Mouse (Mus musculus) telencephalon, adult 2 months (tissue): ENCODE results near the gene Sh2b3.
"Not testable (repeated sequence)": the region's sequence is repeated elsewhere in the genome, so short reads cannot be mapped to it uniquely, and the experiment has no call there.

Experiments
- DNase-seq: peaks from one replicate; pipeline ENCODE4 v3.0.0-alpha.2; 2011; ENCODE audit warnings: low read depth, low spot score

Sh2b3 gene

DNA sequence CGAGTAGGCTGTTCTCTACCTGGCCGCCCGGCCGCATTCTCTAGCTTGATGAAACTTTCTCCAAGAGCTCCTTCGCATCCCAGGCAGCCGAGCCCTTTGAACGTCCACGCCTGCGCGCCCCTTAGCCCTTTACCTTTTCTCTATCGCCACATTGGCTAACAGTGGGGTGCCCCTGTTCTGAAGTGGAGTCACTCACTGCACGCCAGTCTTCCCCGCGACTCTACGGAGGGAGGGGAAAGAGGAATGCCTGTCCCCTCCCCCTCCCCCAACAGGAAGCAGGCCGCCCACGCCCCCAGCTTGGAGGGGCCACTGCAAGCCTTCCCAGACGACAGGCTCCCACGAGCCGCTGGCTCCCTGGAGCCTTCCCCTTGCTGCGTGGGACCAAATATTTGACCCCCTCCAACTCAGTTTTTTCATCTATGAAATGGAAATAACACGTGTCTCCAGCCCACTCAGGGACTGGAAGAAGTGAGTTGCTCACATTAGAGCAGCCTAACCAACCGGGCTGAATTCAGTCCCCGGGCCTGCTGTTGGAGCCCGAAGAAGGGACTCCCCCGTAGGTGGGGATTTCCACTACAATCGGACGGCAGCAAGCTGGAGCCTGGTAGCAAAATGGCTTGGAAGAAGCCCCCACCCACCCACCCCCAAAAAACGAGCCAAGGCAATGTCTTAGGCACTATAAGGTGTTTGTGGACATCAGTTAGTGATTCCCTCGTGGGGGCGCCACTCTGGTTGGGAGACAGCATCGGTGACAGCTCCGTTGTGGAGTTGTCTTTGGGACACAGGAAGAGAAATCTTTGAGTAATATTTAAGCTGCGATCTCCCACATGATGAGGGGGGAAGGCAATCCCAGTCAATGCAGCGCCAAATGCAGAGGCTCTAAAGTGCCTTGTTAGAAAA, at the start of gene Sh2b3:
TSS of gene Sh2b3 (minus strand) at position 206 of the 900 bp plus-strand sequence.
- DNase-seq: no peak

DNA sequence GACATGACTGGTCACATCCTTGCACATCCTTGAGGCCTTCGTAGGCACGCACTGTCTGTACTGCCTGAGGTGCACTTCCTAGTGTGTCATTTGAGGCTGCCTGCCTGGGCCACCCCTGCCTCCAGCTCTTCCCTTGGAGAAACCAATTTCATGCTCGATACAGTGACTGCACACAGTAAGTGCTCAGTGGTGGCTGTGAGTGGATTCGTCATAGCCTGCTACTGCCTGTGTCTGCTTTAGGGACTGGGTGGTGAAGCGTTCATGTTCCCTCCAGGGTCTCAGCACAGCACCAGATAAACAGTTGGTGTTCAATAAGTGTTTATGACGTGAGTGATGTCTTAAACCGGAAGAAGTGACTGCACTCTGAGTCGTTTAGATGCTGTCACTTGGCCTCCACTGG, 45.9 kb upstream of the Sh2b3 start:
- no peak for DNase-seq

GRCm38 (mm10) chr5:121879211-121879610, 41.8 kb upstream of the Sh2b3 start:
- no peak for DNase-seq

DNA sequence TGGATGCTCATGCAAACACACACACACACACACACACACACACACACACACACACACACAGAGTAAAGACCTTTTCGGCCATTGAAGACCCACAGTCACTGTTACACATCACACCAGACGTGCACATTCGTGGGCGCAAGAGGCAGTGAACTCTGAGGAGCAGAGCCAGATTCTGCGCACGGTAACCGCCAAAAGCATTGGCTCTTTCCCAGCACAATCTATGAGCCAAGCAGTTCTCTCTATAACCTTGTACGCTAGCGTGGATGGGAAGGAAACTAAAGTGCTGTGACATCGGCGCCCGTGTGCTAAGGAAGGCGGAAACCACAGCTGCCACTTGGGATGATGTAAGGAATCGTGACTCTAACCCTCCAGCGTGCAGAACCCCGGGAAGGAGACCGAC, 41.3 kb upstream of the Sh2b3 start:
- DNase-seq: no peak

DNA sequence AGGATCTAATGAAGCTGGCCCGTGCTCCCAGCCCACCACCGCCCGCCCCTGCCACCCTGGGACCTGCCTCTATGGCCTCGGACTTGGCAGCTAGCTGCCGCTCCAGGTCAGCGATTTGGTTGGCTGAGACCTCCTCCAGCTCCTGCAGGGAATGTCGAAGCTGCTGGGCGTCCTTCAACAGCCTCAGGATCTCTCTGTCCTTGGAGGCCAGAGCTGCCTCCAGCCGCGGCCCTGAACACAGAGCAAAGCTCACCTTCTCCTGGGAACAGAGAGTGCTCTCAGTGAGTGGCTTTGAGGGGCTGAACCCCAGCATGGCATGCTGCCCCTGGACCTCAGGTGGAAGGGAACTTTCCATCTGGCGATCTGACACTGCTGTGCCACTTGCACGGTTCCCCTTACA, 39.5 kb upstream of the Sh2b3 start:
- DNase-seq: no peak

DNA sequence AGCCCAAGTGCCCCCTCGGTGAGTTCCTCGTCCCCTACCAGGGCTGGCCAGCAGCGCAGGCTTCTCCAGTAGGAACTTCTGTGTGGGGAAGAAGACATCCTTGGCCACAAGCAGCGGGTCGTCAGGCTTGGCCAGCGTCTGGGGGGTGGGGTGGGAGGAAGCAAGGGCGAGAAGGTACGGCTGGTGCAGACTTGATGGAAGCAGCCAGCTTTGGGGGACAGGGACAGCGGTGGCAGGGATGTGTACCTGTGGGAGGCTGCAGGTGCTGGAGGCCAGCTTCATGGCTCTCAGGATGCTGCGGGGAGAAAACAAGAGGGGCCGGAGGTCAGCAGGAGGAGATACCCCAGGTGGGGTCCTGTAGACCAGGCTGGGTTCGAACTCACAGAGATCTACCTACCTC, 37.6 kb upstream of the Sh2b3 start:
- no peak for DNase-seq

DNA sequence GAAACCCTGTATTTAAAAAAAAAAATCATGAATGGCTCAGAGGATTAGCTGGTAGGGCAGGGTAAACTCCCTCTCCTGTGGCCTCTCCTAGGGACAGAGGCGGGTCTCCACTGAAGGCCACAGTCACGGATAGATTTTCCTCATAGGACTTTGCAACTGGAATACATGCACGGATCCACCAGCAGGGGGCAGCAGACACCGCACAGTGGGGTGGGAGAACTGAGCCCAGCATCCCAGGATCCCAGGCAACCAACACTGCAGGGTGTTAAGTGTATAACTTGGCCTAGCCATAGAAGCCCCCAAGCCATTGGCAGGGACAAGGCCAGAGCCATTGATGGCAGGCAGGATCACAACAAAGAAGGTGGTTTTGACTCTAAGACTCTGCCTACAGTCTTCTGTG, 34.7 kb upstream of the Sh2b3 start:
- DNase-seq: no peak

GRCm38 (mm10) chr5:121871515-121872030, 34.1 kb upstream of the Sh2b3 start:
- no peak for DNase-seq

DNA sequence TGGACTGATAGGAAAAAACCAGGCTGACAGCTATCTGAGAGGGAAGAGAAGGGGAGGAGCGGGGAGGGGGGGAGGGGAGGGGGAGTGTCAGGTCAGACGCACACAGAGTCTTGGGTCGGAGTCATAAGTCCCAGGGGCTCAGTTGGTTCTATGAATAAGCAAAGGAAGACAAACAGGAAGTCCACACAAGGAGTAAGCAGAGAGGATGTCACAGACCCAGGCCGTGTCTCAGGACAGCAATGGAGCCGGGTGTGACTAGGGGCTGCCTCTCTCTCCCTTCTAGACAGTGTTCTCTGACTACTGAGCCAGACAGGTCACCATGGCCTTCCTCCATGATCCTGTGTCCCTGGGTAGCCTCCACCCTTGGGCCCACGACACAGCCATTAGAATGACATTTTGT, 33.4 kb upstream of the Sh2b3 start:
- DNase-seq: no peak

DNA sequence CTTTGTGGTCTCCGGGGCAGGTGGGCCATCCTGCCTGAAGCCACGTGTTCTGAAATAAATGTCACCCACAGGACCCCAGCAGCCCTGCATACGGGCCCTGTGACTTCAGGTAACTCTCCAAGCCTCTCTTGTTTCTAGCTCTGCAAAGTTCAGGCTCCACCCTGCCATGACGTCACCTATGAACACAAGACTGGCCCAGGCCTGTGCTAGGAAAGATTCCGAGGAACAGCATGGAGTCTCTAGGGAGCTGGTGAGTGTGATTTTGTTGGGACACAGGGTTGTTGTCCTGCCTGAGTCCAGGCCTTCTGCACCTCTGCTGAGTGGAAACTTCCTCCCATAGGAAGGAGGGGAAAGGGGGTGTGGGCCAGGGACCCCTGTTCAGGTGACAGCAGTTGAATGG, 30.5 kb upstream of the Sh2b3 start:
- DNase-seq: no peak

DNA sequence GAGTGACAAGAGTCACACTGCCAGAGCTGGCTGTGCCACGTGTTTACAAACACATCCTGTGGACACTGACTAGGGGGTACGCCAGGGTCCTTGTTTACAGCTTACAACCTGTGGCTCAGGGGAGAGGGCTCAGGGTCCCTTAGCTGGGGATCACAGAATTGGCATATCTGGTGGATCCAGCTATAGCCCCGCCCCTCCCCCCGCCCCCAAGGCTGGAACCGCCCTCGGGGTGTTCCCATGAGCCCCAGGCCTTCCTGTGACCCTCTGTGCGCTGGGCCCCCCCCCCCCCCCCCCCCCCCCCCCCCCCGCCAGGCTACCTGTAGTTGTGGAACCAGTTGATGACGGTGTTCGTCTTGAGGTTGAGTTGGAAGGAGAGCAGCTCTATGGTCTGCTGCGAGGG, 26.9 kb upstream of the Sh2b3 start:
- no peak for DNase-seq

DNA sequence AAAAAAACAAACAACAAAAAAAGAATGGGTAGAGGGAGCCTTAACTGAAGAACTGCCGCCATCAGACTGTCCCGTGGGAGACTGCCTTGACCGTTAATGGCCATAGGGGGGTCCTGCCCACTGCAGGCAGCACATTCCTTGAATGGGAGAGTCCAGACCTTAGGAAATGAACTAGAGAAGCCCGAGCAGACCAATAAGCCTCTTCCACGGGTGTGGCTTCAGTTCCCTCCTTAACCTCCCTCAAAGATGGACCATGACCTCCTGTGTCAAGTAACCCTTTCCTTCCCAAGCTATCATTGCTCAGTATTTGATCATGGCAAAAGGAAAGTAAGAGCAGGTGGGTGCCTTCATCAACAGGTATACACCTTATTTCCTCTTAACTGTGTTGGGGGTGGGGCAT, 24.5 kb upstream of the Sh2b3 start:
- no peak for DNase-seq

- no peak for DNase-seq
Measured at GRCm38 (mm10) chr5:121858427-121858826, 21.0 kb upstream of the Sh2b3 start.

GRCm38 (mm10) chr5:121856740-121857139, 19.3 kb upstream of the Sh2b3 start:
- DNase-seq: no peak

DNA sequence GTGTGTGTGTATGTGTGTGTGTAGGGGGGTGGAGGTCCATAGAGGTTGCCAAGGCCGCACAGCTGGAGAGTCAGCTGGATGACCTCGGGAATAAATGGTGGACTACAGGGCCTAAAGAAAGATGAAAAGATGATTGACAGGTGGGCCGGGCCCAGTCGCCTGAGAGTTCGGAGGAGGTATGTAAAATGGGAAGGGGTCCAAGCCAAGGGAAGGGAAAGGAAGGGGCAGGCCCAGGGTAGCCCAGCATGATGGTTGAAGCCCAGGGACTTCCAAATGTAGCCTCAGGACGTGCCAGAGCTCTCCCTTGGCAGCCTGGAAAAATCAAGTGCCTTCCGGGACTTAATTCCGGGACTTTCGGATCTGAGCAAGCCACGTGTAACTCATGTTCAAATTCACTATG, 17.3 kb upstream of the Sh2b3 start:
- DNase-seq: no peak

DNA sequence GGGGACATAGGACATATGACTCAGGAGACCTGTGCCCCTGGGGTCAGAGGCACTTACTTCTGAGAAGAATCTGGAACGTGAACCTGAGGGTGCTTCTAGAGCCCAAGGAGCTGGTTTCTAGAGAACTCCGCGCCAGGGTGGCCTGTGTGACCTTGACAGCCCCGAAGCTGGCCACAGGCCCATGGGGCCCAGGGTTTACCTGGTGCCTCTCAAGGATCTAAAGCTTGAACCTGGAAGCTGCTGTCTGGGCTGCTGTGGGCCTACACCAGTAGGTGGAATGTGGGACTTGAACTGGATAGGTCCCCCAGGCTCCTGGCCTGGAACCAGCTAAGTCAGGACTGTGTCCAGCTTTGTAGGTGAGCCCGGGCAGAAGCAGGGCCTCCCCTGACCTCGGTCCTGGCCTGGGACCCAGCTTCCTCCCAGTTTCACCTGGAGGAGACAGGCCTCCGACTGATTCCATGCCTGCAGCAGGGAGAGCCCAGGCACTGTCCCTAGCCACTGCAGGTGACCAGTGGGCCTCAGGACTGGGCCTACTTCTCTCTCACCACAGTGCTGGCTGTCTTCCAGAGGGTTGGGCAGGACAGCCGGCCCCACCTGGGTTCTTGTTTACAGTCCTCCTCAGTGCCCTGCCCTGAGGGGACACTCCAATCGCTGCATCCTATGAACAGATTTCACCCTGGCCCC, 16.1 kb upstream of the Sh2b3 start:
- no peak for DNase-seq

GRCm38 (mm10) chr5:121849478-121850349, 12.3 kb upstream of the Sh2b3 start:
- DNase-seq: no peak

DNA sequence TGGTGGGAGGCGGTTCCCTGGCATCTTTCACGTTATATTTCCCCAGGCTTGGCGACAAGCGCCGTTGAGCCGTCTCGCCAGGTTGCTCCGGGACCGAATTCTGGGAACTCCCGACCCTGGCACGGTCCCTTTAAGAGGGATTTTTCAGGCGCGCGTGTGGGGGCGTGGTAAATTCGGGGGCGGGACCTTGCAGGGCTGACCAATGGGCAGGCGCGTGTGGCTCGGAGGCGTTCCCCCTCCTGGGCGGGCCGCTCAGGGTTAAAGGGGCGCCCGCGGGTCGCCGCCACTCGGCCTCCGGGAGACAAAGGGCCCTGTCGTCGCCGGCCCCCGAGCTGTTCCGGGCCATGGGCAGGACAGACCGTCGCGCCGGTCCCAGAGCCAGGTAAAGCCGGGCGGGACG, 11.3 kb upstream of the Sh2b3 start, which contains the start of gene Pheta1:
TSS of gene Pheta1 (plus strand) at position 242 of the 400 bp plus-strand sequence.
- peak; percentile 79 for DNase-seq

DNA sequence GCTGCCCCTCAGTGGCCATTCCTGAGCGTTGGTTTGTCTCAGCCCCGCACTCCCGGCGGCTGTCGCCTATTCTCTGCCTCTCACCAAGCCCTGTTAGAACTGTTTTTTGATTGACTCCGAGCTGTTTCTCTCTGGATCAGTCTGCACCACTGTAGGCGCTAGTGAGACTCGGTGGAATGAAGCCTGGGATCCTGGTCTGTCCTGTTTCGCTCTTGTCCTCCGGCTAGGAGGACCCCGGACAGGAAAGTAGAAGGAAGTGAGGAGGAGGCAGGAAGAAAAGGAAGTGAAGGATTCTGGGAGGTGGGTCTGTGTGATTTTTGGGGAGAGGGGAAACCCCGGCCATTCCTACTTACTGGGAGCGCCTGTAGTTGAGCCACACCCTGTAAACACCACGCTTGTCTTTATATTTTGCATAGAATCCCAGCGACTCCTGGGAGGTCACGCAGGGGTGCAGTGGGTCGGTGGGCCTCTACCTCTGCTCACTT, 10.6 kb upstream of the Sh2b3 start:
- no peak for DNase-seq

DNA sequence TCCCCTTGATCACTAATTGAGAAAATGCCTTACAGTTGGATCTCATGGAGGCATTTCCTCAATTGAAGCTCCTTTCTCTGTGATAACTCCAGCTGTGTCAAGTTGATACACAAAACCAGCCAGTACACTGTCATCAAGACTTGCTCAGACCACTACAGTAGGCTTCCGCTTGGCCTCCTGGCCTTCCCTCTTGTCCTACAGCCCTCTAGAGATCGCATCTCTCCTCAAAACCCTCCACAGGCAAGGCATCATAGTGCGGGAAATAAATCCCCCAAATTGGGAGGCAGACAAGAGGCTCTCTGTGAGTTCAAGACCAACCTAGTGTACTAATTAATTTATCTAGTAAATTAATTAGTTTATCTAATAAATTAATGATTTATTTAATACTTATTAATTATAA, 9.8 kb upstream of the Sh2b3 start:
- DNase-seq: not testable (repeated sequence)

DNA sequence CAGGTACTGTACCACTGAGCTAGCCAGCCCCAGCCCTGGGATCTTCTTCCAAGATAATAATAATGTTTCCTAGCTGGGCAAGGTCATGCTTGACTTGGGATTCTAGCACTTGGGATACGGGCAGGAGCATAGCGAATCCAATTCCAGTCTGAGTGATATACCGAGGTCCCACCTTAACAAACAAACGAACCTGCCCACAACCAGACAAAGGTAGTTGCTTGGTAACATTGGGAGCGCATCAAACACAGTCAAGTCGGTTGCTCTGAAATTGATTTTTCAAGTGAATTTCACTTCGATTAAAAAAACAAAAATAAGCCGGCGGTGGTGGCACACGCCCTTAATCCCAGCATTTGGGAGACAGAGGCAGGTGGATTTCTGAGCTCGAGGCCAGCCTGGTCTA, 8.9 kb upstream of the Sh2b3 start:
- no peak for DNase-seq

DNA sequence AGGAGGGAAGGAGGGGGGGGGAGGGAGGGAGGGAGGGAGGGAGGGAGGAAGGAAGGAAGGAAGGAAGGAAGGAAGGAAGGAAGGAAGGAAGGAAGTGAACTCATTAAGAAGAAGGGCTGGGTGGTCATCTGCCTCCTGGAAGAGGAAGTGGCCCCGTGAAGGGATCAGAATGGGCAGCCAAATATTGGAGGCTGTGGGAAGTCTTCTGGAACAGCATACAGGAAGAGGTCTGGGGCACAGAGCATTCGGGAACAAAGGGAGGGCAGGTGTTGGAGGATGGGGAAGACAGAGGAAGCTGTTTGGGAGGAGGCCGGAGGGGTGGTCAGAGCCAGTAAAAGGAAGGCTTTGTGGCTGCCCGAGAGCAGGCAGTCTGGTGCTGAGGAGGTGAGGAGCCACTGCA, 7.9 kb upstream of the Sh2b3 start:
- no peak for DNase-seq
